Mouse (Mus musculus) central nervous system, embryonic 14 days (tissue): Measurements from ENCODE around the gene Angpt4. TPM values are rescaled to one million over a fixed set of nuclear protein-coding genes. Genes with fewer than 3 reads are reported as not detected.

ENCODE experiments used
- polyA plus RNA-seq: library from polyadenylated mRNA; depleted of rRNA; stranded (reverse); fragments of >200 nt; gene quantifications from 2 replicates; pipeline ENCODE4 v1.2.3, GENCODE M21; 2012; rRNA removed

The Angpt4 gene
- 0.06 and 0.25 TPM in 2 replicates for polyA plus RNA-seq

DNA sequence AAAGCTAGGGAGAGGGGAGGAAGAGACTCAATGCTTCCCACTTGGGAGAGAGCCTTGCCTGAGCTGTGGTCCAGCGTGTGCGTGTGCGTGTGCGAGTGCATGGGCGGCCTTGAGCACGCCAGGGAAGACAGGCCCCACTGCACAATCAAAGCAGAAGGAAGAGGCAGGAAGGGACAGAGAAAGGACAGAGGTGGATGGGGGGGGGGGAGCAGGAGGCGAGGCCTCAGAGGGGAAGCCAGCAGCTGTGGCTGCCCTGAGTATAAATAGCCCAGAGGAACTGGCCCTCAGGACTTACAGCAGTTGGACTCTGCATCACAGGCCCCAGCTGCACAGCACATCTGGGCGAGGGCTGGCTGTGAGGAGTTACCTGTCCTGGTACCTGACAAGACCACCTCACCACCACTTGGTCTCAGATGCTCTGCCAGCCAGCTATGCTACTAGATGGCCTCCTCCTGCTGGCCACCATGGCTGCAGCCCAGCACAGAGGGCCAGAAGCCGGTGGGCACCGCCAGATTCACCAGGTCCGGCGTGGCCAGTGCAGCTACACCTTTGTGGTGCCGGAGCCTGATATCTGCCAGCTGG lies at the start of gene Angpt4:
Gene Angpt4, plus strand, starts transcription at position 292 of the 582 bp plus-strand sequence.

DNA sequence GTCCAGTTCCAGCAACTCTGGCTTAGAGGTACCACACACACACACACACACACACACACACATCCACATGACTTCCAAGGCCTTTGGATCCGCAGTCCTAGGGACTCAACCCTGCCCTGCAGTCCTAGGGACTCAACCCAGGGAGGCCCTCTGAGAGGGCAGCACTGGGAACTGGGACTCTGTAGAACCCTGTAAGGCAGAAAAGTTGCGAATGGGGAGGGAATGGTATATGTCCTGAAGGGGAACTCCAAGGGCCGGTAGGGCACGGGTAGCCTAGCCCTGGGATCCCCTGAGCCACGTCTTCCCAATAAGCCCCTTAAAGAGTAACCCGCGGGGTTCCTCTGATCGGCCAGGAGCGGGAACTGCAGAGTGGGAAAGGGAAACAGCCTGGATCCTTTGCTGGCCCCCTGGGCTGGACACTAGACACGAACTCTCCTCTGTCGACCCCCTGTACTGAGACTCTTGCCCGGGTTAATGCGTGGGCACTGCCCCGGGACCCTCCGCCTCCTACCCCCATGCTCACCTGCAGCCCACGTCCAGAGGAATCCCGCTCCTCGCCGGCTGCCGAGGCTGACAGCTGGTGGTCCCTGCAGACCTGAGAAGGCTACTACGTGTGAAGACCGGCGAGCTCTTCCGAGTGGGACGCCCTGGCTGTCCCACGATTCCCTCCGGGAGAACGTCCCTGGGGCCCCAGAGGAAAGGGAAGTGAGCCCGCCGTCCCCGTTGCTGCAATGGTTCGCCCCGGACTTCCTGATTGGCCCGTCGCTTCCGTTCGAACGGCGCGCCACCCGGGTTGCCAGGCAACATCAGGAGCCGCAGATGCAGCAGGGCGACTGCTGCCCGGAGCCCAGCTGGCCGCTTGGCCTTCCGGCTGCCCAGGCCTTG lies 68.7 kb downstream of the Angpt4 start, which contains the start of gene Fam110a:
Gene Fam110a, minus strand, starts transcription at position 750 of the 885 bp plus-strand sequence.

Other genes starting within 250 kb of the Angpt4 start
- gene Rad21l, start 242.7 kb upstream of the Angpt4 start, polyA plus RNA-seq, result 0.10 and 0.15 TPM in 2 replicates
- gene Tmem74b, start 209.2 kb upstream of the Angpt4 start, polyA plus RNA-seq, result 16.3 and 17.5 TPM in 2 replicates
- gene Psmf1, start 167.0 kb upstream of the Angpt4 start, polyA plus RNA-seq, result 46.6 and 47.6 TPM in 2 replicates
- 0.09 and 0.11 TPM in 2 replicates for gene Rspo4, start 68.3 kb upstream of the Angpt4 start, polyA plus RNA-seq
- 32.5 and 35.2 TPM in 2 replicates for gene Fam110a, start 69.0 kb downstream of the Angpt4 start, polyA plus RNA-seq
- gene Slc52a3, start 85.3 kb downstream of the Angpt4 start, polyA plus RNA-seq, result 0.79 and 0.95 TPM in 2 replicates
- 59.5 and 73.3 TPM in 2 replicates for gene Scrt2, start 170.3 kb downstream of the Angpt4 start, polyA plus RNA-seq
- gene Srxn1, start 194.3 kb downstream of the Angpt4 start, polyA plus RNA-seq, result 15.3 and 16.6 TPM in 2 replicates
- 2.0 and 3.6 TPM in 2 replicates for gene Tcf15, start 232.4 kb downstream of the Angpt4 start, polyA plus RNA-seq